Comparison of ENCODE assay signal across 13 mouse cellular contexts in genomic region chr5:22888345-22888744, GRCm38 (mm10).
DNase-seq lines count a peak whose midpoint lies in the region; ATAC-seq and TF ChIP-seq lines count a peak whose summit lies in the region.
"Had no signal": no experiment of that assay in that cellular context is flagged by ENCODE, and none has a peak within 500 bp of the region (broad histone marks: within the 10 kb centered on the region; RNA-seq: fewer than 3 reads in every experiment).

No protein-coding gene starts in this region.

- ATAC-seq in forebrain, embryonic 13.5 days, result peak; percentile 38; the same call in 1 of the 2 replicates
- ATAC-seq in inflammation-experienced regulatory T-cells, adult 6 months, result no peak

- H3K27me3 ChIP-seq in forebrain, embryonic 13.5 days, result no peaks in the 10 kb centered on the region
- H3K27me3 ChIP-seq in forebrain, embryonic 10.5 days (ENCODE audit: poor library complexity, severe bottlenecking), result no peaks in the 10 kb centered on the region
- H3K27me3 ChIP-seq: midbrain, embryonic 12.5 days; neural tube, embryonic 12.5 days had no signal

- 78% methylated on average over 3 of the region's 3 CpGs for WGBS in forebrain, embryonic 13.5 days
- 87% methylated on average over 3 of the region's 3 CpGs for WGBS in forebrain, embryonic 10.5 days

- no peaks in the 10 kb centered on the region for H3K9me3 ChIP-seq in forebrain, embryonic 13.5 days (replicated peaks)
- H3K9me3 ChIP-seq in forebrain, embryonic 10.5 days, result no peaks in the 10 kb centered on the region
- H3K9me3 ChIP-seq: midbrain, embryonic 12.5 days; neural tube, embryonic 12.5 days had no signal

- no peak for TF ChIP-seq POLR2A in brain, embryonic 14.5 days (IDR thresholded peaks at IDR 0.05; ENCODE audit: borderline replicate concordance, extremely low read depth, insufficient read depth, insufficient read length, poor library complexity, severe bottlenecking)

- H3K9ac ChIP-seq in forebrain, embryonic 13.5 days, result no peak overlapping the region
- H3K9ac ChIP-seq: midbrain, embryonic 12.5 days; neural tube, embryonic 12.5 days had no signal

- H3K4me3 ChIP-seq in forebrain, embryonic 13.5 days, result no peak overlapping the region
- H3K4me3 ChIP-seq in forebrain, embryonic 10.5 days, result no peak overlapping the region
- H3K4me3 ChIP-seq: midbrain, embryonic 12.5 days; neural tube, embryonic 12.5 days had no signal

- no peak overlapping the region for H3K4me2 ChIP-seq in forebrain, embryonic 13.5 days
- H3K4me2 ChIP-seq: midbrain, embryonic 12.5 days; neural tube, embryonic 12.5 days had no signal

- no peak for DNase-seq in forebrain, embryonic 10.5 days (ENCODE audit: extremely low spot score, low spot score)
- peak; percentile 77 for DNase-seq in brain, embryonic 14.5 days (ENCODE audit: low read depth)
- peak; percentile 28 to 61 for DNase-seq in frontal cortex, postnatal 36 days (ENCODE audit: low spot score in 2 of 2)
- peak; percentile 27 to 34 for DNase-seq in left cerebral cortex, postnatal 14 days (ENCODE audit: low spot score in 2 of 2)
- DNase-seq in kidney, postnatal 36 days, result no peak
- no peak for DNase-seq in spleen, postnatal 14 days (ENCODE audit: low spot score in 2 of 2)
- DNase-seq: embryo, embryonic 11 days; heart, postnatal 14 days; kidney, postnatal 25 days had no signal

- H3K36me3 ChIP-seq in forebrain, embryonic 13.5 days (ENCODE audit: poor library complexity, severe bottlenecking), result no peaks in the 10 kb centered on the region
- no peaks in the 10 kb centered on the region for H3K36me3 ChIP-seq in forebrain, embryonic 10.5 days (replicated peaks)
- H3K36me3 ChIP-seq: midbrain, embryonic 12.5 days; neural tube, embryonic 12.5 days had no signal

- intact Hi-C loops in left cerebral cortex, postnatal 14 days (cut with DNase I), result no loop called here

- no peak for TF ChIP-seq CTCF in brain, embryonic 14.5 days (IDR thresholded peaks at IDR 0.05; ENCODE audit: borderline replicate concordance, extremely low read depth, insufficient read depth, insufficient read length)

- no peaks in the 10 kb centered on the region for H3K4me1 ChIP-seq in forebrain, embryonic 13.5 days
- H3K4me1 ChIP-seq in forebrain, embryonic 10.5 days, result no peaks in the 10 kb centered on the region
- H3K4me1 ChIP-seq: midbrain, embryonic 12.5 days; neural tube, embryonic 12.5 days had no signal

- no peak overlapping the region for H3K27ac ChIP-seq in forebrain, embryonic 13.5 days
- H3K27ac ChIP-seq in forebrain, embryonic 10.5 days, result no peak overlapping the region
- H3K27ac ChIP-seq: midbrain, embryonic 12.5 days; neural tube, embryonic 12.5 days had no signal

Comparison
In these comparisons a context has a peak if more than half of its experiments do, and no peak if none do; other contexts are left out.
1. DNase-seq: peak in brain, embryonic 14.5 days (single experiment), frontal cortex, postnatal 36 days (2 of 2) and left cerebral cortex, postnatal 14 days (2 of 2); none in forebrain, embryonic 10.5 days (single experiment), kidney, postnatal 36 days (0 of 2) and spleen, postnatal 14 days (0 of 2).